Mouse (Mus musculus) liver, embryonic 16.5 days (tissue): ENCODE results near the gene Slc17a7. TPM values are rescaled to one million over a fixed set of nuclear protein-coding genes. Genes with fewer than 3 reads are reported as not detected.

ENCODE experiments used
- ATAC-seq: fragments of 200-750 bp; cut with Nextera tagmentation; 2 replicates; pipeline ENCODE4 v1.8.0; 2017; ENCODE audit warnings: low read depth, mild to moderate bottlenecking, moderate number of reproducible peaks, moderate library complexity
- H3K27ac ChIP-seq: fragments of 300-500 bp; sonication (generic); 2 replicates; pipeline ENCODE4 v1.5.1; 2014; ENCODE audit warnings: mild to moderate bottlenecking, low read length
- H3K27me3 ChIP-seq: fragments of 300-500 bp; sonication (generic); 2 replicates; pipeline ENCODE4 v1.6.1; 2014; ENCODE audit warnings: low read depth, low read length, mixed read lengths; ENCODE audit not compliant: control insufficient read depth, insufficient read depth
- H3K36me3 ChIP-seq: fragments of 300-500 bp; sonication (generic); 2 replicates; pipeline ENCODE4 v1.6.1; 2014; ENCODE audit warnings: mild to moderate bottlenecking; ENCODE audit not compliant: control insufficient read depth, insufficient read depth
- H3K4me1 ChIP-seq: fragments of 300-500 bp; sonication (generic); 2 replicates; pipeline ENCODE4 v1.6.1; 2014; ENCODE audit warnings: low read depth, low read length, mixed read lengths; ENCODE audit not compliant: control insufficient read depth
- H3K4me2 ChIP-seq: fragments of 300-500 bp; sonication (generic); 2 replicates; pipeline ENCODE4 v1.6.1; 2014; ENCODE audit warnings: low read depth, low read length, mixed read lengths
- H3K4me3 ChIP-seq: fragments of 300-500 bp; sonication (generic); 2 replicates; pipeline ENCODE4 v1.5.1; 2014; ENCODE audit warnings: low read depth, mild to moderate bottlenecking, low read length
- H3K9ac ChIP-seq: fragments of 300-500 bp; sonication (generic); 2 replicates; pipeline ENCODE4 v1.6.1; 2014; ENCODE audit warnings: low read depth, low read length
- H3K9me3 ChIP-seq: fragments of 300-500 bp; sonication (generic); replicated peaks from 2 replicates; pipeline ENCODE4 v1.6.1; 2016; ENCODE audit warnings: low read length; ENCODE audit not compliant: control insufficient read depth
- WGBS: fragments of 180-500 bp; shearing (Covaris S2); extraction: QIAGEN DNeasy Blood & Tissue Kit; methylation state at CpG from one replicate; pipeline ENCODE4 v1.1.7; 2014; ENCODE audit not compliant: insufficient replicate concordance; 5-methylcytosine and 5-hydroxymethylcytosine counted together
- polyA plus RNA-seq: library from polyadenylated mRNA; unstranded; fragments of >200 nt; fragmentation: Nextera tagmentation; extraction: Ambion mirVana; gene quantifications from 2 replicates; pipeline ENCODE4 v1.2.1, GENCODE M21; 2015

Slc17a7 gene
- polyA plus RNA-seq, 1 experiment from 2014 or later: not detected

DNA sequence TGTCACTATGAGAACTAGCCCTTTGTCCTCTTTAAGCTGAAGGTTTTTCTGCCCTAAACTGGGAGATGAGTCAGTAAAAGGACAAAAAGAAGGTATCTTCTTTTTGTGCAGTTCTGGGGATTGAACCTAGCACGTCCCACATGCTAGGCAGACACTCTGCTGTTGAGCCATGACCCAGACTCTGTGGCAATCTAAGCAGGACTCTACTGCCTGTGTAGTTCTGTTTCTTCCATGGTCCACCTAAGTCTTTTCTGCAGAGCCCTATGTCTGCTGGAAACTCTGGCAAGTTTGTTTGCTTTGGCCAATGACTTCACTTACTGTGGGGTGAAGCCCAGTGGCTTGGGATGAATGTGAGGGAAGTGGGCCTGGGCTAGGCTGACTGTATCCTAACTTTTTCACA lies 25.3 kb upstream of the Slc17a7 start:
- no peaks in the 10 kb centered on the region for H3K9me3 ChIP-seq
- H3K4me3 ChIP-seq: no peak overlapping the region
- no peak overlapping the region for H3K9ac ChIP-seq
- H3K4me1 ChIP-seq: peaks cover 38% of the 10 kb centered on the region
- no peak overlapping the region for H3K27ac ChIP-seq
- no peaks in the 10 kb centered on the region; the same call in 1 of the 2 replicates for H3K36me3 ChIP-seq
- WGBS: 63% methylated on average over 1 of the region's 1 CpGs
- no peak overlapping the region for H3K4me2 ChIP-seq
- no peaks in the 10 kb centered on the region for H3K27me3 ChIP-seq
- ATAC-seq: no peak

DNA sequence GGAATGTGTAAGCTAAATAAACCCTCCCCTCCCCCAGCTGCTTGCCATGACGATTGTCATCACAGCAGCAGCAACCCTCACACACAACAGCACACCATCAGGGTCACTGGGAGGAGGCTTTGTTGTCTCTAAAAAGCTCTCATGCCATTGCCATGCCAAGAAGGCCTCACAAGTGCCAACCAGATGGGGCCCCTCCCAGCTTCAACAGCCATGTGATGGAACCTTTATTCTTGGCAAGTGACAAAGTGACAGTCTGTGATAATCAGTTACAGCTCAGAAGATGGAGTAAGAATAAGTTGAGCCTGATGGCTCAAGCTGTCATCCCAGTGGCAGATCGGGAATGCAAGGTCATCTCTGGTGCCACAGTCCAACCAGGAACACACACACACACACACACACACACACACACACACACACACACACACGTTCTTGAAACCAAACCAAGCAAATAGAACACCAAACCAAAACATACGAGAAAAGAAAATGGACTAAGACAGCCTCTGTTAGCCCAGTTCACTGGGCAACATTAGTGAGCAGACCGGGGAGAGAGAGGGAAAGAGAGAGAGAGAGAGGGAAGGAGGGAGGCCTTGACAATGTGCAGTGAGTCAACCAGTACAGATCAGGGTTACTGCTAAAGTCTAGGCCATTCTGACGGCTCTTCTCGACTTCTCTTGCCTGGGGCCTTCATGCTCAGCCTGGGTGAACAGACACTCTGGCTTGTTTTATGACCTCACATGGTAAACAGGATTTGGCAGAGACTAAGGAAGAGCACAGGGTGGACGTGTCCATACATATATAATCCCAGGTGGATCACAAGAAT lies 23.6 kb upstream of the Slc17a7 start:
- Histone ChIP-seq H3K27ac (no peak overlapping the region), H3K9ac (no peak overlapping the region), H3K36me3 (no peaks in the 10 kb centered on the region; the same call in 1 of the 2 replicates), H3K27me3 (no peaks in the 10 kb centered on the region), H3K4me1 (peaks cover 29% of the 10 kb centered on the region), H3K4me2 (no peak overlapping the region), H3K4me3 (no peak overlapping the region), H3K9me3 (no peaks in the 10 kb centered on the region)
- 66% methylated on average over 8 of the region's 8 CpGs for WGBS
- ATAC-seq: no peak

DNA sequence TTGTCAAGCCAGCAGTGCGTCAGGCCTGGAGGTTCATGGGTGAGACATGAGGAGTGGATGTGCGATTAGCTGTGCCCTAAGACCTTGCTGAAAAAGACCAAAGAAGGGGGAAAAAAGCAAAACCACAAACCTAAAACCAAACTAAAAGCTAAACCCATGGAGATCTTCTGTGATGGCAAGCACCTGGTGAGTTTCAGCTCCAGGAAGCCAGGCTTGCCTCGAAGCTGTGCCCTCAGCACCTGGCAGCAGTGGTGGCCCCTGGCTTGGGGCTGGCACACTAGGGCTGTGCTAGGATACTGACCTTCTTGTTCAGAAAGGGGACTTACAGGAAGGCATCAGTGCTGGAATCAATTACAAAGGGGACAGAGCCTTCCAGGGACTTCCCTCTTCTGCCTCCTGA lies 22.4 kb upstream of the Slc17a7 start:
- ATAC-seq: no peak
- H3K4me2 ChIP-seq: no peak overlapping the region
- H3K9ac ChIP-seq: no peak overlapping the region
- H3K4me1 ChIP-seq: peaks cover 21% of the 10 kb centered on the region
- no peaks in the 10 kb centered on the region for H3K9me3 ChIP-seq
- 74% methylated on average over 3 of the region's 3 CpGs for WGBS
- H3K27me3 ChIP-seq: no peaks in the 10 kb centered on the region
- H3K4me3 ChIP-seq: no peak overlapping the region
- no peak overlapping the region for H3K27ac ChIP-seq
- H3K36me3 ChIP-seq: no peaks in the 10 kb centered on the region; the same call in 1 of the 2 replicates

DNA sequence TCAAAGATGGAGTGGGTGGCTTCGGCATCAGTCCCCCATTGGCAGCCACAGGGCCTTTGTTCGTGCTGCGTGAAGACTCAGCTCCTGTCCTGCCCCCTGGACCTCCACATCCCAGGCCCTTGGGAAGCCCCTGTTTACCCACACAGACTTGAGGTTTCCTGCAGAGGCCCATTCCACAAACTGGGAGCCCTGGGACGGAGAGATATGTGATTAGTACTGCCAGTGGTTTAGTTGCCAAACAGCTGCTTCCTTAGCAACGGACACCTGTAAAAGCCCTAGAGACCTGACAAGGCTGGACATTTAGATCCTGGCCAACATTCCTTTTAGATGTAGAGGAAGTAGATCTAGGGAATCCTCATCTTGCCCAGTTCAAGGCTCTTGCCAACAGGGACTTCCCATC lies 21.8 kb upstream of the Slc17a7 start:
- Histone ChIP-seq H3K9me3 (no peaks in the 10 kb centered on the region), H3K27me3 (no peaks in the 10 kb centered on the region), H3K4me1 (peaks cover 18% of the 10 kb centered on the region), H3K27ac (no peak overlapping the region), H3K4me3 (no peak overlapping the region), H3K9ac (no peak overlapping the region), H3K36me3 (no peaks in the 10 kb centered on the region; the same call in 1 of the 2 replicates), H3K4me2 (no peak overlapping the region)
- ATAC-seq: no peak
- 77% methylated on average over 5 of the region's 5 CpGs for WGBS

DNA sequence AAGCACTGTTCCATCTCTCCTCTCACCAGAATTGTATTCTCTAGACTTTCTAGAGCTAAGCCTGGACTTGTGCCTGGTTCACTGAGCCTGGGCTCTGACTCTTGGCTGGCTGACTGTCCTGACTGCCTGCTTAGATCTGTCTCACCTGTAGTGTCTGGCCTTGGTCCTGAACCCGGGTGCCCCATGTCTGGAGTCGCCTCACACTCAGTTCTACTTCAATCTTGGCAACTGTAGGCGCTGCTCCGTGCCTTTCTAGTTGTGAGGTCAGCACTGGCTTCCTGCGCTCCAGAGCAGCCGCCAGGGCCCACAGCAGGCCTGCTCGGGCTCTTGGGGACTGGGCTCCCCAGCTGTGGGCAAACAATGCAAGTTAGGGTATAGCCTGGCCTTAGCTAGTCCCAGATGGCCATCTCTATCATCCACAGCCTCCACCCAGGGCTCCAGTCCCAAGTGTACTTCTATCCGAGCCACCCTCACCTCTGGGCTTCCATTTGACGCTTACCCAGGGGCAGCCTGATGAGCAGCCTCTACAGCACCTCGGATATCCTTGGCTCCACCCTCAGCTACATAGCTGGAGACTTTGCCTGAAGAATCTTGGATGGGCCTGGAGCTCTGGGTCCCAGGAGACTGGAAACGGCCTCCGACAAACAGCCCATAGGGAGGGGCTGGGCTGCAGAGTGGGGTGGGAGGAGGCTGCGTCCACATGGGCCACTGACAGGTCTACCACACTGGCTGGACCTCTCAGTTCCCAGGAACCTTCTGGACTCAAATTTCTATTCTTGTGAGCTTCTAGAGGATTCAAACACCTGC lies 19.2 kb upstream of the Slc17a7 start:
- Histone ChIP-seq H3K4me2 (no peak overlapping the region), H3K36me3 (no peaks in the 10 kb centered on the region; the same call in 1 of the 2 replicates), H3K27me3 (no peaks in the 10 kb centered on the region), H3K27ac (no peak overlapping the region), H3K9me3 (no peaks in the 10 kb centered on the region), H3K4me3 (no peak overlapping the region), H3K4me1 (no peaks in the 10 kb centered on the region; the same call in 1 of the 2 replicates), H3K9ac (no peak overlapping the region)
- WGBS: 77% methylated on average over 13 of the region's 13 CpGs
- ATAC-seq: no peak

DNA sequence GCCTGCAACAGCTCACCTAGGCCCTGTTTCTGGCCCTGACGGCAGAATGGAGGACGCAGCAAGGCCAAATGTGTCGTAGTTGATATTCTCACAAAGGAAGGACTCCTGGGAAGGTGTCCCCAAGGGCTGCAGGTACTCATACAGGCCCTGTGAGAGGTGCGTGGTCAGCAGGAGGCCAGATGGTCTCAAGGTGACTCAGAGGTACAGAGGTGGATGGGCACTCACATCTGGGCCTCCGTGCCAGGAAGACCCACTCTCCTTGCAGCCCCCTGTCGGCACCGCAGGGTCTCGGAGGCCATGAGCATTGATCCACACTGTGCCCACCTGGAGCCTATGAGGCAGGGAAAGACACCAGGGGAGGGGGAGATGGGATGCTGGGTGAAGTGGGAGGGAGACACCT lies 18.3 kb upstream of the Slc17a7 start:
- H3K36me3 ChIP-seq: no peaks in the 10 kb centered on the region; the same call in 1 of the 2 replicates
- H3K27me3 ChIP-seq: no peaks in the 10 kb centered on the region
- H3K9ac ChIP-seq: no peak overlapping the region
- WGBS: 85% methylated on average over 8 of the region's 8 CpGs
- no peak overlapping the region for H3K27ac ChIP-seq
- H3K4me1 ChIP-seq: no peaks in the 10 kb centered on the region; the same call in none of the 2 replicates
- no peaks in the 10 kb centered on the region for H3K9me3 ChIP-seq
- H3K4me2 ChIP-seq: no peak overlapping the region
- no peak overlapping the region for H3K4me3 ChIP-seq
- no peak for ATAC-seq

DNA sequence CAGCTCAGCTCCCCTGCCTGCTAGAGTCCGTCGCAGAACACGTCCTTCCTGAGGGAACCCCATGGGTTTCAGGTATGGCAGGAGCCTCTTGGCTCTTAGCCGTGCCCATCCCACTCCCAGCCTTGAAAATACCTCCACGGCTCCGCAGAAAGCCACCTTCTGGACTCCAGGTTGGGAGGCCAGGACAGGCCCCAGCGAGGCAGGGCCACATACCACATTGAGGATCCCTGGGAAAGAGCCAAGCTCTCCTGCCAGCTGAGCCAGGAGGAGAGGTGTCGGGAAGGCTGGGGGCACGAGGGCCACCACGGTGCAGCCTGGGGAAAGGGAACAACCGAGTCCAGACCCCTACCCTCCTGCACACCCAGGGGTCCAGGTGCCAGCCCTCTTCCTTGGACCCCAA lies 16.5 kb upstream of the Slc17a7 start:
- ATAC-seq: no peak
- Histone ChIP-seq H3K27me3 (no peaks in the 10 kb centered on the region), H3K4me2 (no peak overlapping the region), H3K27ac (no peak overlapping the region), H3K4me1 (no peaks in the 10 kb centered on the region; the same call in none of the 2 replicates), H3K36me3 (no peaks in the 10 kb centered on the region; the same call in 1 of the 2 replicates), H3K4me3 (no peak overlapping the region), H3K9me3 (no peaks in the 10 kb centered on the region), H3K9ac (peak overlapping the region; percentile 1; the same call in 1 of the 2 replicates)
- WGBS: 87% methylated on average over 11 of the region's 11 CpGs

DNA sequence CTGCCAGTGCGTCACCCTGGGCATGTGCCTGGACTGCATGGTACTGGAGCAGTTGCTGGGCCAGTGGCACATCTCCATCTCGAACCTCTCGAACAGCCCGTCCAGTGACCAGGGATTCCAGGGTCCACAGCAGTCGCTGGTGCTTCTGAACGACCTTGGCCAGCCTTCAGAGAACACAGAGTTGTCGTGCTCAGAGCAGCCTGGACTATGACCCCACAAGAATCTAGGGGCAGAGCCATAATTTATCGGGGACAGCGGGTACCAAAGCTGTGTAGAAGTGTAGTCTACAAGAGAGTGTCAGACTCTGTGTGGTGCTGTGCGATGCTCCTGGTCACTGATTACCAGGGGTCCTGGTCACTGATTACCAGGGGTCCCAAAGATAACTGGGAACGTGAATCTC lies 15.8 kb upstream of the Slc17a7 start:
- Histone ChIP-seq H3K9ac (peak overlapping the region; percentile 1; the same call in 1 of the 2 replicates), H3K4me3 (no peak overlapping the region), H3K36me3 (no peaks in the 10 kb centered on the region; the same call in 1 of the 2 replicates), H3K4me1 (no peaks in the 10 kb centered on the region; the same call in none of the 2 replicates), H3K27ac (no peak overlapping the region; the same call in 1 of the 2 replicates), H3K4me2 (no peak overlapping the region), H3K9me3 (no peaks in the 10 kb centered on the region), H3K27me3 (no peaks in the 10 kb centered on the region)
- ATAC-seq: peak; percentile 62
- 66% methylated on average over 11 of the region's 11 CpGs for WGBS
